Comparison of ENCODE assay signal across 23 mouse cellular contexts in the genomic region with DNA sequence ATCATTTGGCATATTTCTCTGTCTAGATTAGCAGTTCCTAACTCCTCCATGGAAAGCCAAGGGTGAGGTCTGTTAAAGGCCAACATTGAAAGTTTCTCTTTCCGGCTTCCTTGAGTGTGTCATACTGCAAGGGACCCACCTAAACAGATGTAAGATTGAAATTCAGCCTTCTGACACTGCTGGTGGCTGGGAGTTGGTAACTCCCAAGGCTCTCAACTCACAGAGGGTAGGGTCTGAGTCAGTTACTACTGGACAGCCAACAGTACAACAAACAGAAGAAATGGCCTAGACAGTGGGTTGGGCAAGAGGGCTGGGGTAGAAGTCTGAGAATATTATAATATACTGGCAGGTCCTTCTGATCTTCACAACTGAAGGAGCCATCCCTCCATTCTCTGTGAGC.
DNase-seq lines count a peak whose midpoint lies in the region; ATAC-seq and TF ChIP-seq lines count a peak whose summit lies in the region.
"Had no signal": no experiment of that assay in that cellular context is flagged by ENCODE, and none has a peak within 500 bp of the region (broad histone marks: within the 10 kb centered on the region; RNA-seq: fewer than 3 reads in every experiment).

No protein-coding gene starts in this region.

- WGBS in heart, embryonic 11.5 days (ENCODE audit: insufficient replicate concordance) = 85% methylated on average over 1 of the region's 1 CpGs
- WGBS in heart, embryonic 16.5 days = 71% methylated on average over 1 of the region's 1 CpGs
- WGBS in stomach, postnatal 0 days = 81% methylated on average over 1 of the region's 1 CpGs
- WGBS in midbrain, embryonic 16.5 days = 87% methylated on average over 1 of the region's 1 CpGs

- no peak overlapping the region for H3K4me2 ChIP-seq in heart, embryonic 11.5 days
- H3K4me2 ChIP-seq in heart, embryonic 16.5 days (ENCODE audit: low read depth, low read length) = no peak overlapping the region
- H3K4me2 ChIP-seq in stomach, postnatal 0 days (replicated peaks; ENCODE audit: low read depth) = no peak overlapping the region
- H3K4me2 ChIP-seq in midbrain, embryonic 16.5 days (ENCODE audit: low read length) = no peak overlapping the region
- H3K4me2 ChIP-seq: forebrain, embryonic 12.5 days; liver, embryonic 15.5 days; lung, embryonic 15.5 days; neural tube, embryonic 15.5 days; stomach, embryonic 15.5 days had no signal

- H3K27me3 ChIP-seq in heart, embryonic 11.5 days (ENCODE audit: control insufficient read depth, insufficient read depth, low read length) = no peaks in the 10 kb centered on the region
- no peaks in the 10 kb centered on the region for H3K27me3 ChIP-seq in heart, embryonic 16.5 days (ENCODE audit: control insufficient read depth, insufficient read depth, low read length)
- no peaks in the 10 kb centered on the region for H3K27me3 ChIP-seq in stomach, postnatal 0 days (ENCODE audit: control insufficient read depth, insufficient read depth, low read length)
- H3K27me3 ChIP-seq in midbrain, embryonic 16.5 days (ENCODE audit: control insufficient read depth, insufficient read depth, low read depth, low read length) = no peaks in the 10 kb centered on the region
- H3K27me3 ChIP-seq: CH12.LX; forebrain, embryonic 12.5 days; liver, embryonic 15.5 days; lung, embryonic 15.5 days; neural tube, embryonic 15.5 days; Patski; stomach, embryonic 15.5 days had no signal

- H3K27ac ChIP-seq in heart, embryonic 11.5 days (ENCODE audit: low read depth, low read length) = no peak overlapping the region
- peak overlapping the region; percentile 23 for H3K27ac ChIP-seq in heart, embryonic 16.5 days (ENCODE audit: low read length)
- peak overlapping the region; percentile 67 for H3K27ac ChIP-seq in stomach, postnatal 0 days (replicated peaks)
- no peak overlapping the region for H3K27ac ChIP-seq in midbrain, embryonic 16.5 days (ENCODE audit: low read length)
- H3K27ac ChIP-seq: forebrain, embryonic 12.5 days; gastrocnemius, adult 2 months; limb, embryonic 10.5 days; liver, embryonic 15.5 days; lung, embryonic 15.5 days; macrophage; midbrain, embryonic 10.5 days; neural tube, embryonic 15.5 days; stomach, embryonic 15.5 days had no signal

- no peak for TF ChIP-seq EP300 in stomach, postnatal 0 days (optimal IDR thresholded peaks at IDR 0.05)

- H3K9me3 ChIP-seq in heart, embryonic 11.5 days (replicated peaks; ENCODE audit: control insufficient read depth, low read length) = no peaks in the 10 kb centered on the region
- no peaks in the 10 kb centered on the region for H3K9me3 ChIP-seq in heart, embryonic 16.5 days (replicated peaks; ENCODE audit: control insufficient read depth, low read length)
- no peaks in the 10 kb centered on the region for H3K9me3 ChIP-seq in stomach, postnatal 0 days (ENCODE audit: control insufficient read depth, low read length)
- no peaks in the 10 kb centered on the region for H3K9me3 ChIP-seq in midbrain, embryonic 16.5 days (replicated peaks; ENCODE audit: control insufficient read depth, low read length, poor library complexity, severe bottlenecking)
- H3K9me3 ChIP-seq: forebrain, embryonic 12.5 days; limb, embryonic 10.5 days; liver, embryonic 15.5 days; lung, embryonic 15.5 days; midbrain, embryonic 10.5 days; neural tube, embryonic 15.5 days; stomach, embryonic 15.5 days had no signal

- 0 out of 2 replicates have a peak, but pooled peaks cover 4% of the 10 kb centered on the region for H3K4me1 ChIP-seq in heart, embryonic 11.5 days (ENCODE audit: control insufficient read depth, insufficient read depth, low read length)
- H3K4me1 ChIP-seq in heart, embryonic 16.5 days (ENCODE audit: control insufficient read depth, insufficient read depth, low read length) = no peaks in the 10 kb centered on the region
- no peaks in the 10 kb centered on the region; the same call in 1 of the 2 replicates for H3K4me1 ChIP-seq in stomach, postnatal 0 days (replicated peaks; ENCODE audit: control insufficient read depth, insufficient read depth)
- no peaks in the 10 kb centered on the region for H3K4me1 ChIP-seq in midbrain, embryonic 16.5 days (ENCODE audit: control insufficient read depth, insufficient read depth, low read length)
- H3K4me1 ChIP-seq: forebrain, embryonic 12.5 days; liver, embryonic 15.5 days; lung, embryonic 15.5 days; neural tube, embryonic 15.5 days; stomach, embryonic 15.5 days had no signal

- ATAC-seq in heart, embryonic 11.5 days (replicated peaks; ENCODE audit: insufficient number of reproducible peaks, low FRiP score, low TSS enrichment) = no peak
- no peak for ATAC-seq in heart, embryonic 16.5 days (replicated peaks; ENCODE audit: extremely low read depth, insufficient read depth, low FRiP score)
- ATAC-seq in stomach, postnatal 0 days (ENCODE audit: low FRiP score, low TSS enrichment) = peak; percentile 53; the same call in 1 of the 2 replicates
- ATAC-seq in midbrain, embryonic 16.5 days = no peak
- ATAC-seq: intestine, postnatal 0 days had no signal

- TF ChIP-seq CTCF in stomach, postnatal 0 days (IDR thresholded peaks at IDR 0.05; ENCODE audit: low read depth) = no peak

- H3K36me3 ChIP-seq in heart, embryonic 11.5 days (ENCODE audit: control insufficient read depth, insufficient read depth, low read length) = no peaks in the 10 kb centered on the region
- no peaks in the 10 kb centered on the region for H3K36me3 ChIP-seq in heart, embryonic 16.5 days (ENCODE audit: control insufficient read depth, insufficient read depth)
- H3K36me3 ChIP-seq in stomach, postnatal 0 days (ENCODE audit: control insufficient read depth, insufficient read depth, low read length) = no peaks in the 10 kb centered on the region
- H3K36me3 ChIP-seq in midbrain, embryonic 16.5 days (ENCODE audit: control insufficient read depth, insufficient read depth, low read length) = no peaks in the 10 kb centered on the region
- H3K36me3 ChIP-seq: forebrain, embryonic 12.5 days; G1E; limb, embryonic 10.5 days; liver, embryonic 15.5 days; lung, embryonic 15.5 days; midbrain, embryonic 10.5 days; neural tube, embryonic 15.5 days; stomach, embryonic 15.5 days had no signal

- no peak overlapping the region for H3K9ac ChIP-seq in heart, embryonic 11.5 days (ENCODE audit: low read depth, low read length)
- H3K9ac ChIP-seq in heart, embryonic 16.5 days (ENCODE audit: low read length) = no peak overlapping the region
- H3K9ac ChIP-seq in stomach, postnatal 0 days (ENCODE audit: low read length) = no peak overlapping the region
- H3K9ac ChIP-seq in midbrain, embryonic 16.5 days (ENCODE audit: low read depth, low read length) = no peak overlapping the region
- H3K9ac ChIP-seq: forebrain, embryonic 12.5 days; liver, embryonic 15.5 days; lung, embryonic 15.5 days; neural tube, embryonic 15.5 days; stomach, embryonic 15.5 days had no signal

- no peak overlapping the region for H3K4me3 ChIP-seq in heart, embryonic 11.5 days (ENCODE audit: low read depth, low read length)
- no peak overlapping the region for H3K4me3 ChIP-seq in heart, embryonic 16.5 days (ENCODE audit: low read length)
- H3K4me3 ChIP-seq in stomach, postnatal 0 days (ENCODE audit: low read depth, low read length) = no peak overlapping the region
- H3K4me3 ChIP-seq in midbrain, embryonic 16.5 days (ENCODE audit: low read depth, low read length) = no peak overlapping the region
- H3K4me3 ChIP-seq: forebrain, embryonic 12.5 days; gastrocnemius, adult 2 months; limb, embryonic 10.5 days; liver, embryonic 15.5 days; lung, embryonic 15.5 days; midbrain, embryonic 10.5 days; neural tube, embryonic 15.5 days; stomach, embryonic 15.5 days had no signal

- DNase-seq in heart, adult 8-10 months (ENCODE audit: low spot score) = peak; percentile 19
- peak; percentile 70 for DNase-seq in fibroblast of lung, adult 2 months (ENCODE audit: low read depth)
- no peak for DNase-seq in stomach, postnatal 0 days (ENCODE audit: low spot score)
- no peak for DNase-seq in kidney, adult 8-10 months
- DNase-seq: B cell, adult 2 months; gastrocnemius, adult 2 months; kidney, postnatal 4 days; liver had no signal

Comparison
In these comparisons a context has a peak if more than half of its experiments do, and no peak if none do; other contexts are left out.
1. H3K27ac ChIP-seq: peak in heart, embryonic 16.5 days (single experiment) and stomach, postnatal 0 days (single experiment); none in heart, embryonic 11.5 days (single experiment) and midbrain, embryonic 16.5 days (single experiment).
2. DNase-seq: peak in heart, adult 8-10 months (single experiment) and fibroblast of lung, adult 2 months (single experiment); none in stomach, postnatal 0 days (single experiment) and kidney, adult 8-10 months (0 of 2).